Mouse (Mus musculus): ENCODE results near the gene Rpl10-ps3. TPM values are rescaled to one million over a fixed set of nuclear protein-coding genes. Genes with fewer than 3 reads are reported as not detected.

Gene Rpl10-ps3
- total RNA-seq (2017) = 124 to 152 TPM (median 139 TPM) in 3 replicates

GRCm38 (mm10) chr9:50344868-50345267 is at the start of gene Rpl10-ps3:
Gene Rpl10-ps3 (minus strand): TSS chr9:50344968.
- no peak for ATAC-seq (replicated peaks; ENCODE audit: insufficient number of reproducible peaks, low FRiP score, low TSS enrichment, poor library complexity, severe bottlenecking)

DNA sequence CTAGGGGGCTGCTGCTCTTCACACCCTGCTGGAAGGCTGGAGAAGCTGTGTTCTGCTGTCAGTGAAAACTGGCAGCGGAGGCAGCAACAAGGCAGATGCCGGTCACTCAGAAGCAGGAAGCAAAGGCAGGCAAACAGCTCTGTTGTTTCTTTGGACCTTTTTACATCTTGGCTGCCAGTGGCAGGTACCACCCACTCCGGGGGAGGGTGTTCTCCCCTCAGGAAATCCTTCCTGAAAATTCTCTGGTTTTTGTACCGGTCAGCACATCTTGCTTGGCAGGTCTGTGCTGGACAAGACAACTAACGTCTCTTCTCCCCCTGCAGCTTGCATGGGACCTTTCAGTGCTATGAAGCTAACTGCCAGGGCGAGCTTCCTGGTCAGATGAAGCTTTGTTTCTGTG is 30.8 kb upstream of the Rpl10-ps3 start:
- no peak for ATAC-seq (replicated peaks; ENCODE audit: insufficient number of reproducible peaks, low FRiP score, low TSS enrichment, poor library complexity, severe bottlenecking)

GRCm38 (mm10) chr9:50374666-50375065 is 29.9 kb upstream of the Rpl10-ps3 start:
- ATAC-seq (replicated peaks; ENCODE audit: insufficient number of reproducible peaks, low FRiP score, low TSS enrichment, poor library complexity, severe bottlenecking) = no peak

GRCm38 (mm10) chr9:50368551-50369297 is 24.0 kb upstream of the Rpl10-ps3 start:
- no peak for ATAC-seq (replicated peaks; ENCODE audit: insufficient number of reproducible peaks, low FRiP score, low TSS enrichment, poor library complexity, severe bottlenecking)

GRCm38 (mm10) chr9:50365059-50365780 is 20.5 kb upstream of the Rpl10-ps3 start:
- ATAC-seq (replicated peaks; ENCODE audit: insufficient number of reproducible peaks, low FRiP score, low TSS enrichment, poor library complexity, severe bottlenecking) = no peak

DNA sequence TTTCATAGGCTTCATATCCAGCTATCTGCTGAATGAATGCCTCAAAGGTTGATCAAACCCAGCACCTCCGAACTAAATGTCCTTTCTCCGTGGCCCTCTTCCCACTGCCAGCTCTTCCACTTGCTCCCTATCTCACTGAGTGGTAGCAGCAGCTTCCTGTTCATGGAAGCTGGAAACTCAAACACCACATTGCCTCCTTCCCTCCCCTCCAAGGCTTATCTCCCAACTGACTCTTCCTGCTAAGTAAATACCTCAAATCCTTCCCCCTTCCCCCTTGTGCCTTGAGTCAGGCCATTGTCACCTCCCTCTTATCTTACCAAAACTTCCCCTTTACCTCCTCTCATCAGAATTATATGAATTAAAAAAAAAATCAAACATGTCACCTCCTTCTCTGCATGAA is 19.2 kb upstream of the Rpl10-ps3 start:
- ATAC-seq (replicated peaks; ENCODE audit: insufficient number of reproducible peaks, low FRiP score, low TSS enrichment, poor library complexity, severe bottlenecking) = no peak

- 0 out of 2 replicates have a peak, but pooled peaks have one; percentile 22 for ATAC-seq (replicated peaks; ENCODE audit: insufficient number of reproducible peaks, low FRiP score, low TSS enrichment, poor library complexity, severe bottlenecking)
These were observed 18.5 kb upstream of the Rpl10-ps3 start for GRCm38 (mm10) chr9:50363259-50363658.

GRCm38 (mm10) chr9:50362556-50362955 is 17.8 kb upstream of the Rpl10-ps3 start:
- ATAC-seq (replicated peaks; ENCODE audit: insufficient number of reproducible peaks, low FRiP score, low TSS enrichment, poor library complexity, severe bottlenecking) = no peak

DNA sequence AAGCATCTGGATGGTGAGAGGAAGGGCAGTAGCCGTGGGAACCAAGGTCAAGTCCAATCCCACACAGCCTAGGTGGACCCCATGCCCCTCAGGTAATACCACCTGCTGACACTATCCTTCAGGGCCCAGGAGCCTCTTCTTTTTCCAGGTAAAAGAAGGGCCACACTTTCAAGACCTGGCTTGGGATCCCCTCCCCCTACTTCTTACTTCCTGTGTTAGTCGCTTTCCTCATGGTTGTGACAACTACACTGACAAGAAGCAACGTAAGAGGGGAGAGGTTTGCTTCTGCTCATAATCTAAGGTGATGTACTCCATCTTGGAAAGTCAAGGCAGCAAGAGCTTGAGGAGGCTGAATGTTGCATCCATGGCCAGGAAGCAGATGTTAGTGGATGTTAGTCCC is 15.6 kb upstream of the Rpl10-ps3 start:
- ATAC-seq (replicated peaks; ENCODE audit: insufficient number of reproducible peaks, low FRiP score, low TSS enrichment, poor library complexity, severe bottlenecking) = no peak

- ATAC-seq (replicated peaks; ENCODE audit: insufficient number of reproducible peaks, low FRiP score, low TSS enrichment, poor library complexity, severe bottlenecking) = no peak
These were observed 12.6 kb upstream of the Rpl10-ps3 start for GRCm38 (mm10) chr9:50357331-50357730.

GRCm38 (mm10) chr9:50351746-50352145 is 7.0 kb upstream of the Rpl10-ps3 start:
- no peak for ATAC-seq (replicated peaks; ENCODE audit: insufficient number of reproducible peaks, low FRiP score, low TSS enrichment, poor library complexity, severe bottlenecking)

- no peak for ATAC-seq (replicated peaks; ENCODE audit: insufficient number of reproducible peaks, low FRiP score, low TSS enrichment, poor library complexity, severe bottlenecking)
These were observed 5.8 kb upstream of the Rpl10-ps3 start for GRCm38 (mm10) chr9:50350571-50350970.

GRCm38 (mm10) chr9:50349156-50349555 is 4.4 kb upstream of the Rpl10-ps3 start:
- ATAC-seq (replicated peaks; ENCODE audit: insufficient number of reproducible peaks, low FRiP score, low TSS enrichment, poor library complexity, severe bottlenecking) = no peak

DNA sequence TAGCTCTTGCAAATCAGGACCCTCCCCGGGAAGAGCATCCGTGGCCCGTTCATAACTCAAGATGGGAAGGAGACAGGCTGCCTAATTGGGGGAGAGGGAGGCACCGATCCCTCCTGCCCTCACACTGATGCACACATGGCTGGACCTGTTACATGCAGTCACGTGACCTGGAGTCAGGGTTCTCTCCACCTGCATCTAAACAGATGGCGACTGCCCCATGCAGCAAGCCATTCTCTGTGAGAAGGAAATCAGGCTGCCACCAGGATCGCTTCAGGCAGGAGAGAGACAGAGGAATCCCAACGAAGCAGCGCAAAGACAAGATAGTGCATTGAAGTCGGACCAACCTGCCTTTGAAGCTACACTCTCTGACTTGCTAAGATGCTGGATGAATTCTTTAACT is 3.5 kb upstream of the Rpl10-ps3 start:
- no peak for ATAC-seq (replicated peaks; ENCODE audit: insufficient number of reproducible peaks, low FRiP score, low TSS enrichment, poor library complexity, severe bottlenecking)

- no peak for ATAC-seq (replicated peaks; ENCODE audit: insufficient number of reproducible peaks, low FRiP score, low TSS enrichment, poor library complexity, severe bottlenecking)
These were observed 9.0 kb downstream of the Rpl10-ps3 start for GRCm38 (mm10) chr9:50335539-50336325.

DNA sequence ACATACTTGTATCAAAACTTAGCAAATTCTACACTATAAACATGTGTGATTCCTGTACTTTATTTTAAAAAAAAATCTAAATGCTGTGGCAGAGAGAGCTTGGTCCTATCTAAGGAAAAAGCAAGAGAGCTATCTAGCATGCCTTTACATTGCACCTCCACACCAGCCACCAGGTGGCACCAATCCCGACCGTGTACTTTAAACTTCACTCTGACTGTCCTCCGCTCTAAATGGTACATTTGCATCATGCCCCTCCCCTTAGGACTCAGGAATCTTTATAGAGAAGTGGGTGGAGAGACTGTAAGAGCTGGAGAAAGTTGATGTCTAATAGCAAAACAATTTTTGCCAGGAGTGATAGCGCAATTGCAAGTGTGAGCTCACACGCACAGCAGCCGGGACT is 11.4 kb downstream of the Rpl10-ps3 start:
- ATAC-seq (replicated peaks; ENCODE audit: insufficient number of reproducible peaks, low FRiP score, low TSS enrichment, poor library complexity, severe bottlenecking) = peak; percentile 95

DNA sequence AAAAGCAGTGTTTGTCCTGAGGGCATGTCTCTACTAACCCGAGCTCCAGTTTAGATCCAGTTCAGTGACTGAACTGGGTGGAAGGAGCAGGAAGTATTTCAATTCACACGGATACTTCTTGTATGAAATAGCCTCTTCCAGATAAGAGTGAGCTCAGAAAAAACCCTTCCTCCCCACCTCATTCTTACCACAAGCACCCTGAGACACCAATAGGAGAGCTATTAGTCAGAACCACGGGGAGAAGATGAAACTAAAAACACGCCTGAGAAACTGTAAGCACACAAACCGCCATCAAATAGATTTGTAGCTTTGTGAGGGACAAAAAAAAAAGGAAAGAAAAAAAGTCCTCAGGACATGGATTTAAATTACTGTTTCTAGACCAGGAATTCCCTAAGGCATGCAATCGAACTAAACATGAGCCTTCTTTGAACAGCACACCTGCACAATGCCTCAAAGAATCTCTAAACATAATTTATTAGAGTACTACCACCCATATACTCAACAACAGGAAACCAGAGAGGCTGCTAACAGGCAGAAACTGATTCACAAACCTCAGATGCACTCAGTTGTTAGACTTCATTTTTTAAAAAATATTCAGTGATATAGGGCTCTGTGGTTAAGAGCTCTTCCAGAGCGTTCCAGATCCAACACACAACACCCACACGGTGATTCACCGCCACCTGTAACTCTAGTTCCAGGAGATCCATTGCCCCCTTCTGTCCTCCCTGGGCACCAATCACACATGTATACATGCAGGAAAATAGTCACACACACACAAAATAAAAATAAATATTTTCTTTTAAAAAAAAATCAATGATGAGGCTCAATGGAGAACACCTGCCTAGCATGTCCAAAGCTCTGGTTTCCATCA is 20.2 kb downstream of the Rpl10-ps3 start:
- ATAC-seq (replicated peaks; ENCODE audit: insufficient number of reproducible peaks, low FRiP score, low TSS enrichment, poor library complexity, severe bottlenecking) = no peak

DNA sequence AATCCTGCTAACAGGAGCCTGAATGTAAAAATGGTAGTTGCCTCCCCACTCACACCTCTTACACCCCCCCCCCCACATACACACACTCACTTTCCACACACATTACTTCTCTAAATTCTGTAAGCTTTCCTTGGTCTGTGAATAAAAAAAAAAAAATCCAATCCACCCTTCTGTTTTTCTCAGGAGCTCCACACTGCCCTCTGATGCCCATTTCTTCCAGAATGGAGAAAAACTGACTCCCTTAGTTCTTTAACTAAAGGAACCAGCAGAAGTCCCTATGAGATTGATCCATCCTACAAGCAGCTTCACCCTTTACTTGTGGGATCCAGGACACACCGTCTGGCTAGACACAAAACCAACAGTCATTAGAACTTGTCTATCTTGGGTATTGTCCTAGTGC is 24.0 kb downstream of the Rpl10-ps3 start:
- no peak for ATAC-seq (replicated peaks; ENCODE audit: insufficient number of reproducible peaks, low FRiP score, low TSS enrichment, poor library complexity, severe bottlenecking)

All from monocyte, adult 5-6 weeks (primary cell).